Mouse (Mus musculus): ENCODE data around the gene D930020B18Rik. TPM values are rescaled to one million over a fixed set of nuclear protein-coding genes. Genes with fewer than 3 reads are reported as not detected.

Gene D930020B18Rik
- total RNA-seq, 2 experiments from 2014 or later = not detected

GRCm38 (mm10) chr10:121705399-121706163 is 64.2 kb downstream of the D930020B18Rik start:
- DNase-seq = peak; percentile 50 to 66

DNA sequence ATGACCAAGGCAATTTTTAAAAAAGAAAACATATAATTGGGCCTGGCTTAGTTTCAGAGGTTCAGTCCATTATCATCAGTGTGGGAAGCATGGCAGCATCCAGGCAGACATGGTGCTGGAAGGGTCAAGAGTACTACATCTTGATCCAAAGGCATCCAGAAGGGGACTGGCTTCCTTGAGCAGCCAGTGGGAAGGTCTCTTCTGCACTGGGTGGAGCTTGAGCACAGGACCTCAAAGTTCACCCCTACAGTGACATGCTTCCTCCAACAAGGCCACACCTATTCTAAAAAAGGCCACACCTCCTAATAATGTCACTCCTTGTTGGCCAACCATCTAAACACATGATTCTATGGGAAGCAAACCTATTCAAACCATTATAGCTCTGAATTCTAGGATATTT is 75.5 kb downstream of the D930020B18Rik start:
- no peak for DNase-seq

DNA sequence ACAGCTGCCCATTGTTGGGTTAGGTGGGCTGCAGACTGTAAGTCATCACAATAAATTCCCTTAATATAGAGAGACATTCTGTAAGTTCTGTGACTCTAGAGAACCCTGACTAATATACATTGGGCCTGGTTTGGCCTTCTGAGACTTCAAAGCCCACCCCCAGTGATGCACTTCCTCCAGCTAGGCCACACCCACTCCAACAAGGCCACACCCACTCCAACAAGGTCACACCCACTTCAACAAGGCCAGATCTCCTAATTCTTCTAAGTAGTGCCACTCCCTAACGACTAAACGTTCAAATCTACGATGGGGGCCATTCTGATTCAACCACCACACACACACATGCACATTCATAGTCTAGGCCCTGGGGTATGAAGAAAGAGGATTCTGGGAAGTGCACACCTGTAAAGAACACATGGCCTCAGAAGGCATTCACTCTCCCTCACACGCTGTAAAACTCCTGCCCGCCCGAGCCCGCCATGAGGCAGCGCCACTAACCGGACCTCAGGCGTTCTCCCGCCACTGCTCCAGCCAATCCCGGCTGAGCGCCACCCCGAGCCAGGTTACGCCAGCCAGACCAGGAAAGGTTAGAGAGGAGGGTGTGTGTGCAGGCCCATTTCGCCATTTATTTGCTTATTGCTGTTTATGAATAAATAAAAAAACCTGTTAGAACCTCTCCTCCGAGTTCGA is 77.7 kb downstream of the D930020B18Rik start:
- no peak for DNase-seq

DNA sequence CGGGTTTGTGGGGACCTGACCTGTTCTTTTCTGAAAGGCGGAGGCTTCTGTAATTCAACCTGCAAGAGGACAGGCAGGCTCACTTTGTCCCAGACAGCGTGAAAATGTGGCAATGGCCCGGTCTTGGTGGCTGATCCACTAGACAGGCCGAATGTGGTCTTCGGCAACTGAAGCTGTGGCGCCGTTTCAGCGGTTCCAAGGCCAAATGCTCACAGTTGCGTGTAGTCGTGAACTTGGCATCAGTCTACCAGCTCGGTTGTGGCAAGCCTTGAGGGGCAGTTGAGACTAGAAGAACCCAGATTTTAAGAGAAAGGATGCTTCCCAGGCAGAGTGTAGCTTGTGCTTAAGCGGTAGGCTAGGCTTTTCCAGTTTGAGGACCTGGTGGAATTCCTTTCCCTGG is 79.3 kb downstream of the D930020B18Rik start:
- no peak for DNase-seq

- no peak for DNase-seq
Observed at GRCm38 (mm10) chr10:121726505-121726904, 85.1 kb downstream of the D930020B18Rik start.

GRCm38 (mm10) chr10:121727151-121727550 is 85.8 kb downstream of the D930020B18Rik start:
- DNase-seq = no peak

- DNase-seq = no peak
Observed at GRCm38 (mm10) chr10:121728226-121728625, 86.8 kb downstream of the D930020B18Rik start.

- no peak for DNase-seq
Observed at GRCm38 (mm10) chr10:121731048-121731725, 89.8 kb downstream of the D930020B18Rik start.

GRCm38 (mm10) chr10:121732542-121732941 is 91.2 kb downstream of the D930020B18Rik start:
- DNase-seq = no peak

DNA sequence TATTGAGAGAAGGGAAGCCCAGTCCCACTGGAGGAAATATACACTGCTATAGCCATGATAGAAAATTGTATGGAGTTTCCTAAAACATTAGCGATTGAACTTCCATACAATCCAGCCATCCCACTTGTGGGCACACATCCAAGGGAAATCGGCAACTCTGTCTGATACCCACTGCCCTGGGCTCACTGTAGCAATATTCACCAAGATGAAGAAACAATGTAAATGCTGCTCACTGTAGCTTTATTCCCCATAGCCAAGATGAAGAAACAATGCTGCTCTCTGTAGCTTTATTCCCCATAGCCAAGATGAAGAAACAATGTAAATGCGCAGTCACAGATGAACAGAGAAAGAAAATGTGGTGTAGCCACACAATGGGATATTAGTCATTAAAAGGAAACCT is 95.9 kb downstream of the D930020B18Rik start:
- no peak for DNase-seq

- DNase-seq = peak; percentile 89
Observed at GRCm38 (mm10) chr10:121739548-121740505, 98.4 kb downstream of the D930020B18Rik start, which contains the start of gene BC048403. BC048403 (plus strand) TSS chr10:121739937.

DNA sequence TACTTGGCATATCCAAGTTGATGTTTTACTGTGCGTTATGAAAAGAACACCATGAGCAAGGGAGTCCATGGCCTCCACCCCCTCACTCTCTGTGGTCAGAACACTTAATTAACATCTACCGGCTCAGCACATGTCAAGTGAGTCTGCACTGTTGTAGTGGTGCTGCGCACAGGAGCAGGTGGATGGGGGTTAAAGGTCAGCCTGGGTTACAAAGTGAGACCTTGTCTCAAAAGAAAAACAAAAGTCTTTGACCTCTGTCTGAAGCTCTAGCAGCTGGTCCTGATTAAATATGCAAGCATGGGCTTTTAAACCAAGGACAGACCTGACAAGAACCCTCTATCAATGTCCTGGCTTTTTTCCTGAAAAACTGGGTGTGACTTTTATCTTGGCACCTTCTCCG is 100.9 kb downstream of the D930020B18Rik start:
- no peak for DNase-seq

Small RNA genes lying within 50 kb of the gene (microRNA-seq; reads per million reads assigned to microRNA genes)
- gene Gm24330 = 0 reads per million in 2 experiments

Other genes starting within 250 kb of the D930020B18Rik start
- 100 to 1,000 TPM; 131 to 138 TPM for gene Rassf3, start 165.2 kb upstream of the D930020B18Rik start, total RNA-seq (2021)
- 10 to 100 TPM; 18.4 to 21.3 TPM for gene Tbk1, start 54.8 kb upstream of the D930020B18Rik start, total RNA-seq (2021)
- gene Xpot, start 15.3 kb upstream of the D930020B18Rik start, total RNA-seq (2021) = 10 to 100 TPM; 22.6 to 28.5 TPM
- 1 to 10 TPM; 2.0 to 2.7 TPM for gene BC048403, start 98.3 kb downstream of the D930020B18Rik start, total RNA-seq (2021)